Mouse (Mus musculus): ENCODE measurements around the gene Dlgap4. TPM values are rescaled to one million over a fixed set of nuclear protein-coding genes. Genes with fewer than 3 reads are reported as not detected.
A peak's percentile ranks its signal among the peaks of the same experiment; 100 is the strongest.

Dlgap4 gene
- total and polyA plus RNA-seq, 3 experiments, result 12.4 to 38.5 (median 12.7) TPM

- no peak overlapping the region for H3K4me2 ChIP-seq (ENCODE audit: insufficient read depth, low read depth, poor library complexity, severe bottlenecking)
- H3K4me1 ChIP-seq (ENCODE audit: control insufficient read depth in 1 of 2, insufficient read depth in 2 of 2), result peaks cover 21 to 68% of the 10 kb centered on the region in 2 experiments
- H3K4me3 ChIP-seq (replicated peaks in 1 of 3; ENCODE audit: low read depth in 2 of 3, low read length in 2 of 3, poor library complexity in 1 of 3), result no peak overlapping the region
- in situ Hi-C loops (cut with MboI; ENCODE audit: low pct_ligation_motif_present, low pct_unique_long_range_greater_than_20kb, low sequenced_read_pairs) (no loop called here), dilution Hi-C loops (cut with MboI; ENCODE audit: extremely low pct_ligation_motif_present, extremely low pct_unique_long_range_greater_than_20kb, low sequenced_read_pairs) (no loop called here)
- no peaks in the 10 kb centered on the region for H3K79me2 ChIP-seq (replicated peaks; ENCODE audit: control insufficient read depth, extremely low read depth, insufficient read depth, poor library complexity, severe bottlenecking)
- H3K27ac ChIP-seq (ENCODE audit: insufficient read depth, low read depth), result peak overlapping the region; percentile 54; the same call in 1 of the 2 replicates
- peaks cover 5 to 34% of the 10 kb centered on the region in 2 experiments for H3K36me3 ChIP-seq (replicated peaks in 1 of 2; ENCODE audit: control insufficient read depth in 1 of 2, insufficient read depth in 1 of 2, low read length in 1 of 2)
- H3K9ac ChIP-seq (ENCODE audit: insufficient read depth, low read depth), result no peak overlapping the region
- no peaks in the 10 kb centered on the region for H3K27me3 ChIP-seq (replicated peaks)
- TF ChIP-seq MYC (IDR thresholded peaks at IDR 0.05; ENCODE audit: low read depth, low read length), result no peak
- 0 out of 4 replicates have a peak, but pooled peaks of 1 of the 2 experiments have one; percentile 8 for TF ChIP-seq CTCF (conservative IDR thresholded peaks at IDR 0.05 in 1 of 2, IDR thresholded peaks at IDR 0.05 in 1 of 2; ENCODE audit: low read depth in 2 of 2, low read length in 2 of 2)
- no peaks in the 10 kb centered on the region for H3K9me3 ChIP-seq (replicated peaks; ENCODE audit: low read length)
- peak; percentile 76 for DNase-seq (ENCODE audit: extremely low read depth)
Measured at GRCm38 (mm10) chr2:156764747-156765146, 151.2 kb downstream of the Dlgap4 start.

- Histone ChIP-seq H3K4me2 (ENCODE audit: insufficient read depth, low read depth, poor library complexity, severe bottlenecking) (no peak overlapping the region), H3K9me3 (replicated peaks; ENCODE audit: low read length) (no peaks in the 10 kb centered on the region), H3K27ac (ENCODE audit: insufficient read depth, low read depth) (no peak overlapping the region), H3K4me3 (replicated peaks in 1 of 3; ENCODE audit: low read depth in 2 of 3, low read length in 2 of 3, poor library complexity in 1 of 3) (no peak overlapping the region), H3K79me2 (replicated peaks; ENCODE audit: control insufficient read depth, extremely low read depth, insufficient read depth, poor library complexity, severe bottlenecking) (no peaks in the 10 kb centered on the region), H3K4me1 (ENCODE audit: control insufficient read depth in 1 of 2, insufficient read depth in 2 of 2) (peaks cover 21 to 68% of the 10 kb centered on the region in 2 experiments), H3K9ac (ENCODE audit: insufficient read depth, low read depth) (no peak overlapping the region), H3K27me3 (replicated peaks) (no peaks in the 10 kb centered on the region), H3K36me3 (replicated peaks in 1 of 2; ENCODE audit: control insufficient read depth in 1 of 2, insufficient read depth in 1 of 2, low read length in 1 of 2) (peaks cover 5 to 26% of the 10 kb centered on the region in 2 experiments)
- dilution Hi-C loops (cut with MboI; ENCODE audit: extremely low pct_ligation_motif_present, extremely low pct_unique_long_range_greater_than_20kb, low sequenced_read_pairs), result no loop called here
- in situ Hi-C loops (cut with MboI; ENCODE audit: low pct_ligation_motif_present, low pct_unique_long_range_greater_than_20kb, low sequenced_read_pairs), result no loop called here
- no peak for DNase-seq (ENCODE audit: extremely low read depth)
- TF ChIP-seq GABPA (IDR thresholded peaks at IDR 0.05; ENCODE audit: insufficient replicate concordance, low read depth, low read length) (no peak), NRF1 (IDR thresholded peaks at IDR 0.05; ENCODE audit: low read depth, low read length) (no peak), JUN (IDR thresholded peaks at IDR 0.05; ENCODE audit: insufficient read depth, low read depth, low read length) (no peak), TCF12 (IDR thresholded peaks at IDR 0.05; ENCODE audit: low read depth, low read length) (no peak), SMC3 (IDR thresholded peaks at IDR 0.05; ENCODE audit: low read depth, low read length) (no peak), MYC (IDR thresholded peaks at IDR 0.05; ENCODE audit: low read depth, low read length) (no peak), PAX5 (IDR thresholded peaks at IDR 0.05; ENCODE audit: low read length) (no peak), ELF1 (IDR thresholded peaks at IDR 0.05; ENCODE audit: low read depth, low read length) (no peak), USF2 (conservative IDR thresholded peaks at IDR 0.05; ENCODE audit: low read depth, low read length) (no peak), UBTF (IDR thresholded peaks at IDR 0.05; ENCODE audit: low read depth, low read length) (no peak), USF1 (IDR thresholded peaks at IDR 0.05; ENCODE audit: low read depth, low read length) (no peak), ZKSCAN1 (IDR thresholded peaks at IDR 0.05; ENCODE audit: borderline replicate concordance, low read depth, low read length) (no peak), ETS1 (conservative IDR thresholded peaks at IDR 0.05; ENCODE audit: low read depth, low read length) (no peak), ZMIZ1 (IDR thresholded peaks at IDR 0.05; ENCODE audit: low read depth, low read length) (no peak), SIN3A (IDR thresholded peaks at IDR 0.05; ENCODE audit: low read length) (no peak), MAFK (IDR thresholded peaks at IDR 0.05; ENCODE audit: insufficient replicate concordance, low read length) (no peak)
Measured at GRCm38 (mm10) chr2:156765593-156765992, 152.1 kb downstream of the Dlgap4 start.
